Mouse (Mus musculus) right cerebral cortex, postnatal 36 days (tissue): ENCODE results near the gene Ubtf.

Experiments used
- DNase-seq, 2 experiments: peaks; one replicate each; pipeline ENCODE4 v3.0.0; 2022; ENCODE audit warnings: low spot score in 2 of 2, mixed read lengths in 1 of 2

Gene Ubtf

DNA sequence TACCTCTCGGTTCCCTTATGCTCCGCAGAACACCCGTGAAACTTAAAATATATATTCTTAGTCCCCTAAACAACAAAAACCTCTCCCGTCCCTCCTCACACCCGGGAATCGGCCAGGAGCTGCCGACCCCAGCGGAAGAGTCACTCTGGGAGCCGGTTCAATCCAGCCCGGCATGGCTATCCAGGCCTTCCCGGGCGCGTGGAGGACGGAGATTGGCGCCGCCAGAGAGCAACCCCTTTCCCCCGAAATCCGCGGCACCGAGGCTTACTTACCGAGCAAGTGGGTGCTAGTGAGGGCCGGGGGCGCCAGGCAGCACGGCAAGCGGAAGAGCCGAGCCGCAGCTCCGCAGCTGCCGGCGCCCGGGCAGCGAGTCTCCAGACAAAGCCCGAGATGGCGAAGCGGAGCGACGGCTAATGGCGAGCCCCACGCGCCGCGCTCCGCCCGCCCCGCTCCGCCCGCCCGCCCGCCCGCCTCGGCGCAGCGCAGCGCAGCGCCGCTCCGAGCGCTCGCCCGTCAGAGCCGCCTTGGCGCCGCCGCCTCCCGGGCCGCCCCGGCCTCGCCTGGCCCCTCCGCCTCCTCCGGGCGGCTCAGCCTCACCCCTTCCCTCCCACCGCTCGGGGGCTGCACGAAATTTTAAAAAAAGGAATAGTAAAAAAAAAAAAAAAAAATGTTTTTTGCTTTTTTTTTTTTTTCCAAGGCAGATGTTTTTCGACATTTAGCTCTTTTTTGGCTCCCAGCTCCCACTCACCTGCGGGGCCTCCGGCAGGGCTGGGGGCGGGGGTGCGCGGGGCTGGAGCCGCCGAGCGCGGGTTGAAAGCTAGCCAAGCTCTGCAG is 749 bp downstream of the Ubtf start:
- DNase-seq = peak in 1 of 2 experiments; percentile 25

DNA sequence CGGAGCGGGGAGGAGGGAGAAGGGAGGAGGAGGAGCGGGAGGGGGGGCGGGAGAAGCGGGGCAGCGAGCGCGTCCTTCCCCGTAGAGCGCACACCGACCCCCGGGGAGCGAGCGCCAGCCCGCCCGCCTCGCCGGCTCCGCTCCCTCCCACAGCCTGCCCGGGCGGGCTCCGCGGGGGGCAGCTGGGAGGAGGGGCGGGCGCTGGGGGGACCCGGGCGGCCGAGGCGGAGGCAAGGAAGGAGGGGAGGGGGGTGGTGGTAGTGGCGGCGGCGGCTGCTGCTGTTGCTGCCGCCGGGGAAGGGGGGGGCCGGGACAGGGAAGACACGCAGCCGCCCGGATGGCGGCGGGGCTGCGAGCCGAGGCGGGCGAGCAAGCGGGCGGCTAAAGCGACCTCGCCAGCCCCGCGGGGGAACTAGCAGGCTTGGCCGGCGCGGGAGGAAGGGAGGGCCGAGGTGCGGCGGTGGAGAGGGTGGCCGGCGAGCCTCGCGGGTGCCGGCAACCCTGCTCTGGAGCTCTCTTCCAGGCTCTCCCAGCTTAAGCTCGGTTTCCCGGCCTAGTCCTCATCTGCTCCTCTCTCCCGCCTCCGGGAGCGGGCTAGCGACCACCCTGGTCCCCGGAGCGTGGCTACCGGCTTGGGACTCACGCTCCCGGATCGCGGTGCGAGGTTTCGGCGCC is 1.5 kb downstream of the Ubtf start:
- DNase-seq = peak in 1 of 2 experiments; percentile 29

DNA sequence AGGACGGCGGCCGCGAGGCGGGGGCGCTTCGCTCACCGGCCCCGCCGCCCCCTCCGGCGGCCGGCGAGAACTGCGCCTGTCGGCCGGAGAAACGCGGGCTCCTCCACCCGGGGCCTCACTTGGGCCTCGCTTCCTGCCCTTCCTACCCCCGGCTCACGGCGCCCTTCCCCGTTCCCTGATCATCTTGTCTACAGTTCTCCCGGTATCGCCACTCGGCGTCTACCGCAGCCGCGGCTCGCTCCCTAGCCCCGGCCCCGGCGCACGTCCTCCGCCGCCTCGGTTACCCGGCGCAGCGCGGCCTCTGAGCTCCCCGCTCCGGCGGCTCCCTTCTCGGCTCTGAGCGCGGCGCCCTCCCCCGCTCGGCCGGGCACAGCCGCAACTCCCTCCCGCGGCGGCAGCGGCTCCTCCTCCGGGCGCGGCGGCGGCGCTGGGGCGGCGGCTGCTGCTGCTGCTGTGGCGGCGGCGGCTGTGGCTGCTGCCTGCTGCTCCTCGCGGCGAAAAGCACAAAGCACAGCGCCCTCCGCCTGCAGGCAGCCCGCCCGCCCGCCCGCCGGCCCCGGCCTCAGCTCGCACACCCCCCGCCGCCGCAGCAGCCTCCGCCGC is 2.1 kb downstream of the Ubtf start:
- DNase-seq = peak in 1 of 2 experiments; percentile 45

DNA sequence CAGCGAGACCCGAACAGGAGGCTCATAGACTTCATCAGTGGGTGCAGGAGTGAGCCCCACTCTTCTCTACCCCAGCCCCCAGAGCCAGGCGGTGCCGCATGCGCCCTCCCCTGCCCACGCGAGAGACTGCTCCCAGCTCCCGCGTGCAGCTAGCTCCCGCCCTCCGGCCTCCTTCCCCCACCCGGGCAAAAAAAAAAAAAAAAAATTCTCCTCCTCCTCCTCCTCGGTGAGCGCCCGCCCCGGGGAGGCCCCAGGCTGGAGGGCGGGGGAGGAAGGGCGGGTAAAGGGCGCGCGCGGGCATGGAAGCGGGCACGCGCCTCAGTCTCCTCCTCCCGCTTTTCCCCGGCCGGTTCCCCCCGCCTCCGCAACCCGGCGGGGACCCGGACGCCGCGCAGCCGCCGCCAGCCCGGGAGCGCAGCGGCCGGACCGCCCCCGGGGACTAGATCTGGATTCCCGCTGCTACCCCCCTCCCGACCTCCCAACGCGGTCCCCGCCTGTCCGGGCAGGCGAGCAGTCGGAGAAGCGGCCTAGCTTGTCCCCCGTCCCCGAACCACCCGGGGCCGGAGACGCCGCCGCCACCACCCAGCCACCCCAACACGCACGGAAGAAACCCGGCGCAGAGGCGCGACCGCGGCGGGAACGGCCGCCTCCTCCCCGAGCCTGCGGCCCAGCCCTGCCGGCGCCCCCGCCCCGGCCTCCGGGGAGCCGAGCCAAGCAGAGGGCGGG is 2.8 kb downstream of the Ubtf start:
- peak; percentile 72 to 81 for DNase-seq

DNA sequence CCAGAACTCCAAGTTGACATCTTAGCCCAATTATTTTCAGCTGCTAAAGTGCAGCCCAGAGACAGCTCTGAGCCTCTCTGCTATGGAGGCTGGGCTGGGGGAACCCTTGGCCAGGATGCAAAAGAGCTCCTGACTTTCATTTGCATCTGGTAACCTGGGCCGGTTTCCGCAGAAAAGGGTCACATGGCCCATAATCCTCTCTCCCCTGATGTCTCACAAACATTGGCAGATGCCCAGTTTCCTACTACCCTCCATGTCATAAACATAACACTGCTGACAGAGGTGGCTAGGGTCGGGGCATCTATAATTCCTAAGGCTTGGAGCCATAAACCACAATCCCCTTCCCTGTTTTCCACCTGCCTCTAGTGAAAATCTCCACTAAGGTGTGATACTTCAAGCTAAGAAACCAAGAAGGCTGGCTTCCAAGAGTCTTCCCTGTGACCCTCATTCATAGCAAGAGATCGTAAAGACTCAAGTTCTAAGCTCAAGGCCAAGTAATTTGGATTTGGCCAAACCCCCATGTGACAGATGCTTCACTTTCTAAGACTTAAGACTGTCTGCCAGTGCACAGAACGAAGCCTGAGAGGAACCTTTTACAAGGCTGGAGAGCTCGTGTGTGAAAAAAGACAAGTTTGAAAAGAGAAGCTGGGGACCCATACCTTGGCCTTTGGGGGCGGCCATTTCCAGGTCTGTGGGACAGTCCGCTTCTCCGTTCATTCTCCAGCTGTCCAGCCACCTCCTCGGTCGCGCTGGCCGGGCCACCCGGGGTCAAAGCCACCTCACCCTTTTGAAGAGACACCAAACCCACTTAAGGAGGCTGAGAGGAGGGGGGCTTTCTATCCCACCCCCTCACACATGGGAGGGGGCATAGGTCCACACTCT is 3.6 kb downstream of the Ubtf start:
- DNase-seq = no peak

DNA sequence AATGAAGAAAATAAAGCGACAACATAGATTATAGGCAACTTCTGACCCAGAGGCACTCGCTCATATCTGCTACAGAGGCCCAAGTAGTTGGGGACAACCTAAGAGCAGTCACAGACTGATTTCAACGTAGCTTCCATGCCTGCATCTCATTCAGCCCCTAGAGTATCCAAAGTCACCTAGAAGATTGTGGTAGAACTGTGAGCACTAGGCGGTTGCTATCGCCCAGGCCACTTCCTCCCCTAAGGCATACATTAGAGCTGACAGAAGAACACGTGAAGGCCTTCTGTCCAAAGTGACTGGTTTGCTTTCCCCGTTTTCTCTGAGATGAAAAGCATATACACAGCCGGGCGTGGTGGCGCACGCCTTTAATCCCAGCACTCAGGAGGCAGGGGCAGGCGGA is 5.2 kb downstream of the Ubtf start:
- DNase-seq = no peak

DNA sequence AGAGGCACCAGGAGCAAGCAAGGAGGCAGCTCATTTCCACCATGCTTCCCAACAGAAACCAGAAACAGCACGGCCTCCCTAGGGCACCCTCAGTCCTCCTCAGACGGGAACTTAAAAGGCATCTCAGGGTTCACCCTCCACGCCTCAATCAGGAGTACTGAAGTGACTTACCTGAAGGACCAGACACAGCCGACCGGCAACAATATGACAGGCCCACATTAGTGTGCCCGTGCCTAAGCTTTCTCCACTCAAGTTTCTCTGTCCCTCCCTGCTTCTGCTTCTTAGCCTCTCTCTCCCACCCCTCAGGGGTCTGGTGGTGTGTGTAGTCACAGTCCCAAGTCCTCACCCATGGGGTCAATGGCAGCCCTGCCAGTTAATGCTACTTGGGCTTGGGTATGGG is 7.0 kb downstream of the Ubtf start:
- no peak for DNase-seq

DNA sequence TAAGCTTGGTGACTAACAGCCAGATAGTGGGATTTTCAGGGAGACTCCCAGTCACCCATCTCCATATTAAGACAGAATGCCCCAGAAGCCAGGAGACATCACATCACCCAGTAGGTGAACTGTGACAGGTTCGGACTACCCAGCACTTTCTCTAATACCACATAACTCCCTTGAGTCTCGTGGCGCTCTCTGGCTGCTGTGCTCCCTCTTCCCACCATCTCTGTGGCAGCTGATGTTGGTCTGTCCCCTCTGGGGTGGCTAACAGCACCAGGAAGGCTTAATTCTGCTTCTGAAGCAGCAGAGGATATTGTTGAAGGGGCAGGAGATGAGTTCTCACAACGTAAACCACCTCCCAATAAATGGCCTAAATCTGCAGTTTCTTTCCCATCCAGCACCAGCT is 7.6 kb downstream of the Ubtf start:
- DNase-seq = no peak

DNA sequence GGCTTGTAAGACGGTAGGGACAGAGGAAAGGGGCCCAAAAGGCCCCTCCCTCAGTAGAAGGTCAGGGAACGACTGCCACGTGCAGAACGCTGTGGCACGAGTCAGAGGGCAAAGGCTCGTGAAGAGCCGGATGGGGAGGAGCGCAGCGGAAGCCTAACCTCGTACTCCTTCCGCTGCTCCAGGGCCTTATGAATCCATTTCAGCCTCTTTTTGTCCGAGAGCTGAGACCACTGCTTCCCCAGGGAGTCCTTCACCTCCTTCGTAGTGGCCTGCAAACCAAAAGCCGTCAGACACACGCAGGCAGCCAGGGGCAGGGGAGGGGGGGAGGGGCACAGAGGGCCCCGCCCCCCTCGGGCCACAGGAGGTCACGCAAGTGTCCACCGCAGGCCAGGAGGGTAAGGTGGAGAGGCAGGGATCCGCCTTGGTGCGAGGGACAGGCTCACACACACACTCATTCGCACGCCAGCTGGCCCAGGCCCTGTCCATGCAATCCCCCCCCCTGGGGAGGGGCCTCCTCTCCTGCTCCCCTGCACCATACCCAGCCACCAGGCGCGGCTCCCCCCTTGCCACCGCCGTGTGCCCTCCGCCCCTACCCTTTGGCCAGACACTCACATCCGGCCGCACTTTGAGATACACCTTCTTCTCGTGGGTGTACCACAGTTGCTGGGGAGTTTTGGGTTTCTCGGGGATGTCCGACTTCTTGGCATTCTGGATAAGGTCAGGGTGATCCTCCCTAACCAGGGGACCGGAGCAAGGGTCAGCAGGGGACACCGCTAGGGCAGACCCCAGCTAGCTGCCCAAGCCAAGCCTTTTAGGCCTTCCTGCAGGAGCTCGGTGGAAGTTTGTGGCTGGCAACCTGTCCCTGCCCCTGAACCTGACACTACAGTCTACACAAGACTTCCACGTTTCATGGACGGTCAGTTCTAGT is 8.5 kb downstream of the Ubtf start:
- DNase-seq = no peak

DNA sequence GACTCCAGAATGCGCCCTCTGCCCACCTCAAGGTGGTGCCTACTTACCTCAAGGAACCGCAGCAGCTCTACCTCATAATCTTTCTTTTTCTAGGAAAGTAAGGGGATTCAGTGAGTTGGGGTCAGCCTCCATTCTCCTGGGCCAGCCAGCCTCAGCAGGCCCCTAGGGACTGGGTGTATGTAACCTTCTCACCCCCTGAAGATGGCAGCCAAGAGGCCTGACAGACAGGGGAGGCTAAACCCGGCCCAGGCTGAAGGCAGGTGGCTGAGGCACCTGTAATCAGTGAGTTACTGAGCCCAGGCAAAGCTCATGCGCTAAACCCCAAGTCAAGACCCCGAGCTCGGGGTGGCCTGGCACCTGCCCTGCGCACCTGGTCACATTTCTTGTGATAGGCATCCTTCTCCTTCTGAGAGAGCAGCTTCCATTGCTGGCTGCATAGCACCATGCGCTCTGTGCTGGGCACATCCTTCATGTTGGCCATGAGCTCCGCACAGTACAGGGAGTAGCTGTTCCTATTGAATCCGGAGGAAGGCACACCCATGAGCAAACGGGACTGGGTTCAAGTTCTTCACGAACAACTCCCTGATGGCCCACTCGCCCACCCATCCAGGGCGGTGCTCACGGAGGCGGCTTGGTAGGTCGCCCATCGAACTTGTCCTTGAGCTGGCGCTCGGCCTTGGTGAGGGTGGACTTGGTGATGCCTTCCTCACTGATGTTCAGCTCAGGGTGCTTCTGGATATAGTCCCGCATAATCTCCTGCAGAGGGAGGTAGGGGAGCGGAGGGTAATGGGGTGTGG is 9.5 kb downstream of the Ubtf start:
- no peak for DNase-seq

DNA sequence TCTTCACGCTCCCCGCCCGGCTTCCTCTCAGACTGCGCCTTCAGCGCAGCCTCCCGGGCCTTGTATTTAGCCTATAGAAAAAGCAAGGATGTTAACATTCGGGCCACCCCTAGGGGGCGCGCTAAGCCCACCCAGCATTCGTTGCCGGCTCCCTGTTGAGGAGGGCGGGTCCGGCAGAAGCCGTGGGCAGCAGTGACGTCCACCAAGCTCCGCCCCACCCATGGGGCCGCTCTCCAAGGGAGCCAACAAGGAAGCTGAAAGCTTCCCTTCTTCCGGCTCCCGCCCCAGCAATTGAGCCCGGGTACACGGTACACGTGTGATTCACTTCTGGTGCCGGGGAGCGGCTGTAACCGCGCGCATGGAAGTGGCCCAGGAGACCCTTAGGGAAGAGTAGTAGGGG is 10.6 kb downstream of the Ubtf start:
- DNase-seq = peak; percentile 95

DNA sequence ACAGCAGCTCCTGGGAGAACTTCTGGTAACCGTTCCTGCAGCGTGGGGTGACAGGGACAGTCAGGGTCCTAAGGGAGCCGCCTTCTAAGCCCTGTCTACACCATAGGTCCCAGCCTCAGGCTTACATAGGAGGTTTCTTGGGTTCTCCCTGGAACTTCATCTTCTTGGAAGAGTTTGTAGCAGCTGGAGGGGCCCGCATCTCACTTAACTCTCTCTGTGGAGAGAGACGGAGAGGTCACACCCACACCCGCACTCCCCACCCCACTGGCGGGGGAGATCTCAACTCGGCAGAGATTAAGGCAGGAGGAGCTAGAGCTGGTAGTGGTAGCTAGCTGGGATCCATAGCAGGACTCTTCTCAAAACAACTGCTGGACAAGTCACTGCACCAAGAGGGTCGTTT is 11.4 kb downstream of the Ubtf start:
- DNase-seq = no peak

DNA sequence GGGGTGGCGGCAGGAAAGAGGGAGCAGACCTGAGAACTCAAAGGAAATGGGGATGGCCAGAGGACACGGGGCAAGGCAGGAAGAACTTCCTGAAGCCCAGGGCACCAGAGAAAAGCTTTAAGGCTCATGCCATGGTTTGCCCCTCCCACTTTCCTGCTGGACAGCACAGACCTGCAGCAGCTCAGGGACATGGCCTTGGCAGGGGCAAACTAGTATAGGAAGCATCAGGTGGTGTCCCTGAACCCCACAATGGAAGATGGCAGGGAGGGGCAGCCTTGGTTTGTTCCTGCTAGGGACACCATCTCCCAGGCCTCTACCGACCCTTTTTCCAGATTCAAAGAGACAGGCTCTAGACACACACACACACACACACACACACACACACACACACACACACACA is 14.2 kb downstream of the Ubtf start:
- DNase-seq = no peak

DNA sequence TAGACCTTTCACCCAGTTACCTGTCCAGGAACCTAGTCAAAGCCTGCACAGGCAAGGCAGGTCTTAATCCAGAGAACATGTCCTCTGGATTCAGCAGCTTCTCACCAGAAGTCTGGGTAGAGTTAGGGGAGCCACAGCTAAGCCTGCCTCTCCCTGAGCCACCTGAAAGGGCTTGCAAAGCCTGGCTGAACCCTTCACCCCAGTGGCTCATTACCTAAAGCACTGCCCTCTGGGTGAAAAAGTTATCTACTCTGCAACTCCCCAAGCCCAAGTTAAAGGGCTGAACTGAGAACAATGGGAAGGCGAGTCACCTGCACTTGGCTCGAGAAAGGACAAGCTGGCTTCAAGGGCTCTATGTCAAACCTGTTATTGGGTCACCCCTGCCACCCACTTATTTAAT is 15.4 kb downstream of the Ubtf start:
- DNase-seq = no peak

DNA sequence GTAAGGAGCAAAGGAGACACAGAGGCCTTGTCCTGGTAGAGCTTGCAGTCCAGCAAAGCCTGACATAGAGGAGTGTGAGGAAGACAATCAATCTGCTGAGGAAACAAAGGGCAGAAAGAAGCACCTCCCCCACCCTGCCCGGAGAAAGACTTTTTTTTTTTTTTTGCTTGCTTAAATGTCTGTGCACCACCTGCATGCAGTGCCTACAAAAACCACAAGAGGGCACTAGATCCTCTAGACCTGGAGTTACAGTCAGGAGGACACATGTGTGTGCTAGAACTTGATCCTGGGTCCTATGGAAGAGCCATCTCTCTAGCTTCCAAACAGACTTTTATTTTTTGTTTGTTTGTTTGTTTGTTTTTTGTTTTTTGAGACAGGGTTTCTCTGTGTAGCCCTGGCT is 19.7 kb downstream of the Ubtf start:
- no peak for DNase-seq

DNA sequence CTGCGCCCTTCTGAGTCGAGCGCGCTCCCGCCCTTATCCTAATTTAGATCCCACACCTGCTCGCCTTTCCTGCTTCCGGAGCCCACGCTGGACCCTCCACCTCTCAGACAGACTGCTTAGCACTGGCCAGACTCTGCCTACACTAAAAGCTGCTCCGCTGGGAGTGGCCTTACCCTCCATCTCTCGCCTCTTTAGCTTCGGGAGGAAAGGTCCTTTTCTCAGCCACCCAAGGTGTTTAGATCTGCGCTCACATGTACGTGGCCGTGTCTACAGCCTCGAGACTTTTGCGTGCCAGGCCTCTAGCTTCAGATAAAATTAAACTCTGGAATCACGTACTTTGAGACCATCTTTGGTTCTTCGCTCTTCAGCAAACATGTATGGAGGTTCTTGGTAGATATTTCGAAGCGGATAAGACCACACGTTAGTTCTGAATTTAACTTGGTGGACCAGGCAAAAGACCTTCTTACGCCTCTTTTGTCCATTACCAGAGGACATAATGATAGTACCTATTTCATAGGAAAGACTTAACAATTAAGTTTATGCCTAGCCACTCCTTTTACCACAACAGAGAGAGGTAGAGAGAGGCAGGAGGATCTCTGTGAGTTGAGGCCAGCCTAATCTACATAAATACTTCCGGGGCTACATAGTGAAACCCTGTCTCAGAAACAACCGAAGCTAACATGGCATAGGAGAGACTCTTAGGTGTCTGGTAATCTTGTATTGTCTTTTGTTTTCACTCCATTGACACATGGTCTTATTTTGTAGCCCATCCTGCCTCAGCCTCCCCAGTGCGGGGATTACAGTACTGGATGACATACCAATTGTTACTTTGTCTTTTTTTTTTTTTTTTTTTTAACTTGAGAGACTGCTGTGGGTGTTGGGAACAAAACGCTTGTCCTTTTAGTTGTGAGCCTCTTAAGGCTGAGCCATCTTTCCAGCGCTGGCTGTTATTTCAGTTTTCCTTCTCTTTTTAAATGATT is 21.7 kb downstream of the Ubtf start:
- DNase-seq = peak in 1 of 2 experiments; percentile 36

DNA sequence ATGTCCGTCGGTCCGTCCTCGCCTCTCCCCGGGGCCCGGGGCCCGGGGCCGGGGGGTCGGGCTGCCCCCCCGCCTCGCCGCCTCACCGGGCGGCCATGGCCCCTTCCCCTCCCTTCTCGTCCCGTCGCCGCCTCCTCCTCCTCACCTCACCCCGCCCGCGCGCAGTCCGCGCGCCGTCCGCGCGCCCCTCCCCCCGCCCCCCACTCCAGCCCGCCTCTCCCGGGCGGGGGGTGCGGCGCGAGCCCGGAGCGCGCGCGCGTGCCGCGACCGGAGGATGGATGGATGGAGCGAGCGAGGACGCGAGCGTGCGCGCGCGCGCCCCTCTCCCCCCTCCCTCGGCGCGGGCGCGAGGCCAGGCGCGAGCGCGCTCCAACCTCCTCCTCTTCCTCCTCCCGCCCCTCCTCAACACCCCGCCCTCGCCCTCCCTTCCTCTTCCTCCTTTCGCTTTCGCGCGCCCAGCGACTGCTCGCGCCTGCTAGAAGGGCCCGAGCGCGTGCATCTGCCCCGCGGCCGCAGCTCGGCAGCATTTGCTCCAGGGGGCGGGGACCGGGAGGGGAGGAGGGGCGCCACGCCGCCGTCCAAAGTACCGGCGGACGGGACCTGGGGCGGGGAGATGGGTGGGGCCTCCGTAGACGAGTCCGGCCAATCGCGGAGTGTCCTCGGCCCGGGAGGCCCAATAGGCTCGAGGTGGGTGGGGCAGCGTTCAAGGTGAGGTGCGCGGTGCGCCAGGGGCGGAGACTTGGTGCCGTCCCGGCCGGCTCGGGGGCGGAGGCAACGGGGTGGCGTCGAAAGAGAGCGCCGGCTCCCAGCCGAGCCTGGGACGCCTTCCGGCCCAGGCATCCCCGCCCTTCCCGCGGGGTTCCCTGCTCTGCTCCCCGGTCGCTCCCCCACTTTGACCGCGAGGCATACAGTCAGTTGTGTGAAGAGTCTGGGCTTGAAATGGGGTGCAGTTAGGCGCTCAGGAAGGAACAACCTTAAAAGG is 22.8 kb downstream of the Ubtf start, which contains the start of gene Atxn7l3:
Atxn7l3 (minus strand) TSS at position 141 of the 982 bp plus-strand sequence.
- DNase-seq = peak; percentile 97 to 98
